Comparison of ENCODE assay signal across 30 mouse cellular contexts in the genomic region with DNA sequence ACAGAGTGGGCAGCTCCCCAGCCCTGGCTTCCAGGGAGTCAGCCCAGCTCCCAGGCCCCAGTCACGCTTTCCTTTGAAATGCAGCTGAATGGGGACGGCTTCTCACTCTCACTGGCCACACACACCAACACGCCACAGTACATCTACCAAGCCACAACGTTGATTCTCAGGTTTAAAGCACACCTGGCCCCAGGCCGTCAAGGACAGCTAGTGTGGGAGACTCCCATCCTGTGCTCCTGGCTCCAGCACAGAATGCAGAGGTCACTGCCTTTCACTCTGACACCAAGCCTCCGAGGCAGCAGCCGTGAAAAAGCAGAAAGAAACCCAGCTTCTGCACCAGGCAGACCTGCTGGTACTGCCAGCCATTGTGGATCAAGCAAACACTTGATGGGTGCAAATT.
DNase-seq lines count a peak whose midpoint lies in the region; ATAC-seq and TF ChIP-seq lines count a peak whose summit lies in the region.
"Had no signal": no experiment of that assay in that cellular context is flagged by ENCODE, and none has a peak within 500 bp of the region (broad histone marks: within the 10 kb centered on the region; RNA-seq: fewer than 3 reads in every experiment).

No protein-coding gene starts in this region.

- no peak overlapping the region for H3K9ac ChIP-seq in midbrain, embryonic 13.5 days (replicated peaks)
- no peak overlapping the region for H3K9ac ChIP-seq in kidney, embryonic 16.5 days (replicated peaks; ENCODE audit: low read length)
- no peak overlapping the region for H3K9ac ChIP-seq in forebrain, embryonic 14.5 days (ENCODE audit: low read length)
- H3K9ac ChIP-seq: embryonic facial prominence, embryonic 15.5 days; forebrain, embryonic 15.5 days; heart, embryonic 12.5 days; hindbrain, embryonic 15.5 days; limb, embryonic 12.5 days; liver, embryonic 15.5 days; lung, embryonic 14.5 days; neural tube, embryonic 15.5 days; stomach, embryonic 15.5 days had no signal

- no peak for TF ChIP-seq POLR2A in kidney, adult 2 months (IDR thresholded peaks at IDR 0.05; ENCODE audit: low read depth, low read length)

- H3K4me2 ChIP-seq in midbrain, embryonic 13.5 days (replicated peaks): no peak overlapping the region
- H3K4me2 ChIP-seq in kidney, embryonic 16.5 days (replicated peaks; ENCODE audit: low read depth, low read length): no peak overlapping the region
- H3K4me2 ChIP-seq in forebrain, embryonic 14.5 days (ENCODE audit: low read length): no peak overlapping the region
- H3K4me2 ChIP-seq: embryonic facial prominence, embryonic 15.5 days; forebrain, embryonic 15.5 days; heart, embryonic 12.5 days; hindbrain, embryonic 15.5 days; limb, embryonic 12.5 days; liver, embryonic 15.5 days; lung, embryonic 14.5 days; neural tube, embryonic 15.5 days; stomach, embryonic 15.5 days had no signal

- no peak for TF ChIP-seq CTCF in kidney, adult 2 months (conservative IDR thresholded peaks at IDR 0.05; ENCODE audit: insufficient read depth, insufficient read length, low read depth, low read length)

- H3K4me3 ChIP-seq in midbrain, embryonic 10.5 days: no peak overlapping the region
- no peak overlapping the region for H3K4me3 ChIP-seq in midbrain, embryonic 13.5 days (replicated peaks)
- no peak overlapping the region for H3K4me3 ChIP-seq in kidney, adult 2 months (ENCODE audit: insufficient read depth, low read depth, low read length)
- H3K4me3 ChIP-seq in kidney, embryonic 16.5 days (ENCODE audit: low read length): no peak overlapping the region
- H3K4me3 ChIP-seq in forebrain, embryonic 14.5 days (ENCODE audit: low read depth, low read length): no peak overlapping the region
- H3K4me3 ChIP-seq: embryonic facial prominence, embryonic 10.5 days; embryonic facial prominence, embryonic 15.5 days; forebrain, embryonic 15.5 days; gastrocnemius, adult 2 months; heart, adult 2 months; heart, embryonic 12.5 days; hindbrain, embryonic 15.5 days; limb, embryonic 12.5 days; liver, embryonic 15.5 days; neural tube, embryonic 15.5 days; stomach, embryonic 15.5 days had no signal

- DNase-seq in midbrain, embryonic 10.5 days (ENCODE audit: low spot score): no peak
- peak; percentile 74 for DNase-seq in kidney, adult 2 months
- peak; percentile 64 to 70 for DNase-seq in kidney, postnatal 36 days
- no peak for DNase-seq in forebrain, embryonic 14.5 days (ENCODE audit: low spot score)
- DNase-seq in T-cell, adult 2 months (ENCODE audit: low spot score): no peak
- no peak for DNase-seq in adipocyte (ENCODE audit: low spot score)
- DNase-seq: adrenal gland, postnatal 25 days; B cell, adult 2 months; cerebellum, adult 2 months; cerebellum, postnatal 14 days; gastrocnemius, adult 2 months; gastrocnemius, postnatal 36 days; heart, adult 2 months; layer of hippocampus, adult 9-11 months; lung, embryonic 14.5 days; lung, postnatal 36 days; midbrain, embryonic 14.5 days; right cerebral cortex, postnatal 25 days; thymus, postnatal 14 days had no signal

- H3K36me3 ChIP-seq in midbrain, embryonic 10.5 days: peaks cover 63% of the 10 kb centered on the region
- H3K36me3 ChIP-seq in midbrain, embryonic 13.5 days: peaks cover 69% of the 10 kb centered on the region
- no peaks in the 10 kb centered on the region for H3K36me3 ChIP-seq in kidney, adult 2 months (ENCODE audit: control insufficient read depth, insufficient read depth, low read length)
- H3K36me3 ChIP-seq in kidney, embryonic 16.5 days (ENCODE audit: insufficient read depth, low read length): no peaks in the 10 kb centered on the region
- H3K36me3 ChIP-seq in forebrain, embryonic 14.5 days (ENCODE audit: control insufficient read depth, insufficient read depth, low read length): peaks cover 59% of the 10 kb centered on the region
- H3K36me3 ChIP-seq: heart, embryonic 12.5 days; liver, embryonic 15.5 days; stomach, embryonic 15.5 days had no signal

- H3K9me3 ChIP-seq in midbrain, embryonic 10.5 days (replicated peaks): no peaks in the 10 kb centered on the region
- H3K9me3 ChIP-seq in midbrain, embryonic 13.5 days: no peaks in the 10 kb centered on the region
- no peaks in the 10 kb centered on the region for H3K9me3 ChIP-seq in kidney, embryonic 16.5 days (ENCODE audit: low read length)
- H3K9me3 ChIP-seq in forebrain, embryonic 14.5 days (replicated peaks; ENCODE audit: control insufficient read depth, low read length): no peaks in the 10 kb centered on the region
- H3K9me3 ChIP-seq: embryonic facial prominence, embryonic 10.5 days; embryonic facial prominence, embryonic 15.5 days; forebrain, embryonic 15.5 days; heart, embryonic 12.5 days; hindbrain, embryonic 15.5 days; limb, embryonic 12.5 days; liver, embryonic 15.5 days; neural tube, embryonic 15.5 days; stomach, embryonic 15.5 days had no signal

- WGBS in midbrain, embryonic 10.5 days: 57% methylated on average over 7 of the region's 7 CpGs
- WGBS in midbrain, embryonic 13.5 days: 51% methylated on average over 7 of the region's 7 CpGs
- WGBS in kidney, adult 2 months: 46% methylated on average over 7 of the region's 7 CpGs
- WGBS in kidney, embryonic 16.5 days: 30% methylated on average over 7 of the region's 7 CpGs
- WGBS in forebrain, embryonic 14.5 days: 66% methylated on average over 7 of the region's 7 CpGs

- 0 out of 2 replicates have a peak overlapping the region, but pooled peaks have one; percentile 42 for H3K27ac ChIP-seq in midbrain, embryonic 10.5 days (replicated peaks)
- no peak overlapping the region for H3K27ac ChIP-seq in midbrain, embryonic 13.5 days
- peak overlapping the region; percentile 17 for H3K27ac ChIP-seq in kidney, adult 2 months (ENCODE audit: insufficient read depth, low read depth, low read length)
- peak overlapping the region; percentile 57 for H3K27ac ChIP-seq in kidney, embryonic 16.5 days (ENCODE audit: low read length)
- no peak overlapping the region for H3K27ac ChIP-seq in forebrain, embryonic 14.5 days (ENCODE audit: low read depth, low read length)
- H3K27ac ChIP-seq: embryonic facial prominence, embryonic 10.5 days; embryonic facial prominence, embryonic 15.5 days; forebrain, embryonic 15.5 days; gastrocnemius, adult 2 months; heart, adult 2 months; hindbrain, embryonic 15.5 days; limb, embryonic 12.5 days; liver, embryonic 15.5 days; neural tube, embryonic 15.5 days; stomach, embryonic 15.5 days had no signal

- no peak for ATAC-seq in midbrain, embryonic 13.5 days
- ATAC-seq in kidney, embryonic 16.5 days (ENCODE audit: low FRiP score, low TSS enrichment): no peak
- no peak for ATAC-seq in forebrain, embryonic 14.5 days
- ATAC-seq: forebrain, embryonic 15.5 days had no signal

- H3K4me1 ChIP-seq in midbrain, embryonic 10.5 days: peaks cover 31% of the 10 kb centered on the region
- H3K4me1 ChIP-seq in midbrain, embryonic 13.5 days (replicated peaks): peaks cover 11% of the 10 kb centered on the region
- peaks cover 29% of the 10 kb centered on the region for H3K4me1 ChIP-seq in kidney, adult 2 months (ENCODE audit: control insufficient read depth, insufficient read depth, low read length)
- peaks cover 20% of the 10 kb centered on the region for H3K4me1 ChIP-seq in kidney, embryonic 16.5 days (ENCODE audit: insufficient read depth, low read length)
- H3K4me1 ChIP-seq in forebrain, embryonic 14.5 days (ENCODE audit: control insufficient read depth, insufficient read depth, low read length): no peaks in the 10 kb centered on the region
- H3K4me1 ChIP-seq: forebrain, embryonic 15.5 days; hindbrain, embryonic 15.5 days; liver, embryonic 15.5 days; neural tube, embryonic 15.5 days had no signal

- no peaks in the 10 kb centered on the region for H3K27me3 ChIP-seq in midbrain, embryonic 10.5 days (ENCODE audit: low read depth, poor library complexity, severe bottlenecking)
- H3K27me3 ChIP-seq in midbrain, embryonic 13.5 days: no peaks in the 10 kb centered on the region
- H3K27me3 ChIP-seq in kidney, adult 2 months (replicated peaks; ENCODE audit: control insufficient read depth, insufficient read depth, low read length): no peaks in the 10 kb centered on the region
- no peaks in the 10 kb centered on the region for H3K27me3 ChIP-seq in kidney, embryonic 16.5 days (ENCODE audit: insufficient read depth, low read length)
- no peaks in the 10 kb centered on the region for H3K27me3 ChIP-seq in forebrain, embryonic 14.5 days (replicated peaks; ENCODE audit: control insufficient read depth, insufficient read depth, low read length)
- H3K27me3 ChIP-seq: embryonic facial prominence, embryonic 15.5 days; forebrain, embryonic 15.5 days; heart, embryonic 12.5 days; hindbrain, embryonic 15.5 days; limb, embryonic 12.5 days; liver, embryonic 15.5 days; neural tube, embryonic 15.5 days; stomach, embryonic 15.5 days had no signal

Comparison
In these comparisons a context has a peak if more than half of its experiments do, and no peak if none do; other contexts are left out.
1. H3K27ac ChIP-seq: peak in midbrain, embryonic 10.5 days (single experiment), kidney, adult 2 months (single experiment) and kidney, embryonic 16.5 days (single experiment); none in midbrain, embryonic 13.5 days (single experiment) and forebrain, embryonic 14.5 days (single experiment).
2. DNase-seq: peak in kidney, adult 2 months (single experiment) and kidney, postnatal 36 days (2 of 2); none in midbrain, embryonic 10.5 days (single experiment), forebrain, embryonic 14.5 days (single experiment), T-cell, adult 2 months (single experiment) and adipocyte (single experiment).